Mouse (Mus musculus) hindbrain, embryonic 15.5 days (tissue): ENCODE data around the gene Srsf7. TPM values are rescaled to one million over a fixed set of nuclear protein-coding genes. Genes with fewer than 3 reads are reported as not detected.
"Not testable (repeated sequence)": the region's sequence is repeated elsewhere in the genome, so short reads cannot be mapped to it uniquely, and the experiment has no call there.

Source experiments
- ATAC-seq: fragments of 200-750 bp; cut with Nextera tagmentation; 2 replicates; pipeline ENCODE4 v1.8.0; 2017; ENCODE audit warnings: low read depth, moderate number of reproducible peaks, moderate TSS enrichment; ENCODE audit not compliant: low FRiP score
- H3K27ac ChIP-seq: fragments of 300-500 bp; sonication (generic); replicated peaks from 2 replicates; pipeline ENCODE4 v1.5.1; 2015; ENCODE audit warnings: mild to moderate bottlenecking, inconsistent platforms
- H3K27me3 ChIP-seq: fragments of 300-500 bp; sonication (generic); 2 replicates; pipeline ENCODE4 v1.6.1; 2015; ENCODE audit warnings: control low read depth, inconsistent platforms
- H3K36me3 ChIP-seq: fragments of 300-500 bp; sonication (generic); 2 replicates; pipeline ENCODE4 v1.6.1; 2015; ENCODE audit warnings: control low read depth, inconsistent platforms
- H3K4me1 ChIP-seq: fragments of 300-500 bp; sonication (generic); replicated peaks from 2 replicates; pipeline ENCODE4 v1.6.1; 2015; ENCODE audit warnings: control low read depth, inconsistent platforms
- H3K4me2 ChIP-seq: fragments of 300-500 bp; sonication (generic); 2 replicates; pipeline ENCODE4 v1.6.1; 2015; ENCODE audit warnings: moderate library complexity, mild to moderate bottlenecking, inconsistent platforms
- H3K4me3 ChIP-seq: fragments of 300-500 bp; sonication (generic); 2 replicates; pipeline ENCODE4 v1.5.1; 2015; ENCODE audit warnings: mild to moderate bottlenecking, inconsistent platforms
- H3K9ac ChIP-seq: fragments of 300-500 bp; sonication (generic); 2 replicates; pipeline ENCODE4 v1.6.1; 2015; ENCODE audit warnings: inconsistent platforms
- H3K9me3 ChIP-seq: fragments of 300-500 bp; sonication (generic); 2 replicates; pipeline ENCODE4 v1.6.1; 2016; ENCODE audit warnings: control low read depth, inconsistent platforms
- WGBS: fragments of 180-500 bp; shearing (Covaris S2); methylation state at CpG from one replicate; pipeline ENCODE4 v1.1.7; 2015; 5-methylcytosine and 5-hydroxymethylcytosine counted together
- polyA plus RNA-seq: library from polyadenylated mRNA; unstranded; fragments of >200 nt; fragmentation: Nextera tagmentation; extraction: Ambion mirVana; gene quantifications from 2 replicates; pipeline ENCODE4 v1.2.1, GENCODE M21; 2015

Srsf7 gene
- polyA plus RNA-seq, 1 experiment from 2014 or later: 372 TPM

DNA sequence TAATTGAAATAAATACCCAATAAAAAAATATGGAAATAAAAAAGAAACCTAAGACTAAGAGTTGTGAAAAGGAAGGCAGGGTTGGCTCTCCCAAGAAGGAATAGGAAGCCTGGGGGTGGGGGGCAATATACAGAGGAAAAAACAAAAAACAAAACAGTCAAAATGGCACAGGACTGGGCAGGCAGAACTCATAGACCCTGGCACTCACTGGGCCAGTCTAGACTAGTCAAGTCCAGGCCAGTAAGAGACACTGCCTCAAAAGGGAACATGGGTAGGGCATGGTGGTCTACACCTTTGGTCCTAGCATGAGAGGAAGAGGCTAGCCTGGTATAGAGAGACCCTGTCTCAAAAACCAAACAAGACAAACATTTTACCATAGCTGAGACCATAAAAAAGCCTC, 26.6 kb downstream of the Srsf7 start:
- Histone ChIP-seq H3K4me2 (no peak overlapping the region), H3K9ac (no peak overlapping the region), H3K9me3 (no peaks in the 10 kb centered on the region), H3K36me3 (no peaks in the 10 kb centered on the region), H3K4me1 (no peaks in the 10 kb centered on the region), H3K27ac (no peak overlapping the region), H3K27me3 (no peaks in the 10 kb centered on the region), H3K4me3 (no peak overlapping the region)
- peak; percentile 31; the same call in 1 of the 2 replicates for ATAC-seq

DNA sequence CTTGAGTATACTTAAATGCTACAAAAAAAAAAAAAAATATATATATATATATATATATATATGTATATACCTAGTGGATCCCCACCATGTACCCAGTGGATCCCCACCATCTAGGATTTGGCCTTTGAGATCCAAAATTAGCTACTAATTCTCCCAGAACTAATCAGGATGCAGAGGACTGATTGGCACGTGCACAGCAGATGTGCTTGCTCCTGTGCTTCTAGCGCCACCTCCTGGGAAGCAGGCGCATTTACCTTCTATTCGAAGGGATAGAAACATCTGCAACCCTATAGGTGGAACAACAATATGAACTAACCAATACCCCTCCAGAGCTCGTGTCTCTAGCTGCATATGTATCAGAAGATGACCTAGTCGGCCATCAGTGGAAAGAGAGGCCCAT, 27.1 kb downstream of the Srsf7 start:
- WGBS: 0% methylated on average over 6 of the region's 6 CpGs
- Histone ChIP-seq H3K27ac (no peak overlapping the region), H3K27me3 (no peaks in the 10 kb centered on the region), H3K4me2 (no peak overlapping the region), H3K9me3 (no peaks in the 10 kb centered on the region), H3K4me3 (no peak overlapping the region), H3K4me1 (no peaks in the 10 kb centered on the region), H3K36me3 (no peaks in the 10 kb centered on the region), H3K9ac (no peak overlapping the region)
- peak; percentile 91 for ATAC-seq

DNA sequence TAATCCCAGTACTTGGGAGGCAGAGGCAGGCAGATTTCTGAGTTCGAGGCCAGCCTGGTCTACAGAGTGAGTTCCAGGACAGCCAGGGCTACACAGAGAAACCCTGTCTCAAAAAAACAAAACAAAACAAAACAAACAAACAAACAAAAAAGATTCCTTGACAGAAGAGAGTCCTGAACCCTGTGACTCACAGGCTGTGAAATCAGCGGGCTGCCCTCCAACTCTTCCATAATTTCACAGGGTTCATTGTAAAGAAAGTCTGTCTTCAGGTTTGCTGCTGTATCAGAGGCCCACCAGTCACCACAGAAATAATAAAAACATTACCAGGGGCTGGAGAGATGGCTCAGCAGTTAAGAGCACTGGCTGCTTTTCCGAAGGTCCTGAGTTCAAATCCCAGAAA, 28.3 kb downstream of the Srsf7 start:
- not testable (repeated sequence) for H3K4me3 ChIP-seq, H3K4me1 ChIP-seq, H3K27ac ChIP-seq, ATAC-seq, H3K27me3 ChIP-seq, H3K9me3 ChIP-seq, H3K4me2 ChIP-seq, H3K36me3 ChIP-seq, H3K9ac ChIP-seq
- WGBS: 97% methylated on average over 3 of the region's 3 CpGs

DNA sequence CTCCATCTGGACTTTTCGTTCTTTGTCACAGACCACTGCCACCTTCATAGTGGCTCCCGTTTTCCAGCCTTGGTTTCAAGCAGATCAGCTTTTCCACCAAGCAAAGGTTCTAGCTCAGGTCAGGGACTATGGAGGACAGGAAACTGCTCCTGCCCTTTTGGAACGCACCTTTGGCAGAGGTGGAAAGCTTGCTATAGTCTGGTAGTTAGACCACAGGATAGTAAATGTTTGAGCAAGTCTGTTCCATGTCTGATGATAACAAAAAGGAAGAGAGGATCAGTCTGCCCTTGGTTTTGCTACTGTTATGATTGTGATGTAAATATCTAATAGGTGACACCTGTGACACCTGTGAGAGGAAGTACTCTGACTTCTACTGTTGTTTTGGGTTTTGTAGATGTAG, 31.1 kb downstream of the Srsf7 start:
- H3K36me3 ChIP-seq: no peaks in the 10 kb centered on the region
- no peak overlapping the region for H3K4me3 ChIP-seq
- H3K9me3 ChIP-seq: no peaks in the 10 kb centered on the region
- no peak overlapping the region for H3K27ac ChIP-seq
- WGBS: 91% methylated on average over 3 of the region's 3 CpGs
- no peak overlapping the region for H3K4me2 ChIP-seq
- no peaks in the 10 kb centered on the region for H3K4me1 ChIP-seq
- ATAC-seq: no peak
- no peak overlapping the region for H3K9ac ChIP-seq
- no peaks in the 10 kb centered on the region for H3K27me3 ChIP-seq

DNA sequence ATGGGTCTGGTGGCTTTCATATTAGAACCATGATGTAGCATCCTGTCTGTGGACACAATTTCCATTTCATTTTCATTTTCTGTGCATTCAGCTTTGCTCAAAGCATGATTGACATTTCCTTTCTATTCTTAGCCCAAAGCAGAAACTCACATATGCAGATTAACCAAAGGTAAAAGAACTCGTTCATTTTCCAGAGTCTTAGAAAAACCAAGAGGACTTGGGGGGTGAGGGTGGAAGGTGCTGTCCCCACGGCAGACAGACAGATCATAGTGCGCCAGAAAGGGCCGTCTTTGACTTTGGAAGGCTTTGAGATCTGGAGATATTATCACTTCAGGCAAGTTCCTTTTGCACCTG, 31.7 kb downstream of the Srsf7 start:
- H3K27ac ChIP-seq: no peak overlapping the region
- H3K4me2 ChIP-seq: no peak overlapping the region
- H3K4me3 ChIP-seq: no peak overlapping the region
- H3K27me3 ChIP-seq: no peaks in the 10 kb centered on the region
- H3K9me3 ChIP-seq: no peaks in the 10 kb centered on the region
- no peak overlapping the region for H3K9ac ChIP-seq
- no peak for ATAC-seq
- no peaks in the 10 kb centered on the region for H3K4me1 ChIP-seq
- 78% methylated on average over 4 of the region's 4 CpGs for WGBS
- no peaks in the 10 kb centered on the region for H3K36me3 ChIP-seq

DNA sequence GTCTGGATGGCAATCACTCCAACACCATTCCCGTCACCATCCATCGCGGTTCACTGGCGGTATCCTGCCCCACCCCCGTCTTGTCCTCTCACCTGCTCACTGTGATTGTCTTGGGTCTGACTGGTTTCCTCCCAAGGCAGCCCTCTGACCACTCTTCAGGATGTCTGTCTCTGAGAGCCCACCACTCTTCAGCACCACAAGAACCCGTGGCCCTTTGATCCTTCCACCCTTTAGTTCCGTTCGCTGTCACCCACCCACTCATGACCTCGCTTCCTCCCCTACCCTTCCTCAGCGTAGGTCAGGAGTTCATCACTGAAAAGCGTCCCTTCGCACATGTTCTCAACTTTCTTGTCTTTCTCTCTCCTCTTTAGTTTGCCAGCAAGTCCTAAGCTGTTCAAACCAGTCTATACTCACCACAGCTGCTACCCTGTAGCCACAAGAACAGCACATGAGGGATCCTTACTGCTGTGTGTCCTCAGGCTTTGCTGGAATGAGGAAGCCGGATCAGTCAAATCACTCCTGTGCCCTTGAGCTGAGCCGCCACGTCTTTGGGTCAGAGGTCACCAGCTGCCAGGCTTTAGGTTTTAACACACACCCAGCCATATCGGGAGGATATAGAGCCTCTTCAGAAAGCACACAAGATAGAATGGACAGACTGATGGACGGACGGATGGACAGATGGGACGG, 32.3 kb downstream of the Srsf7 start:
- 79% methylated on average over 19 of the region's 19 CpGs for WGBS
- H3K9me3 ChIP-seq: no peaks in the 10 kb centered on the region
- no peaks in the 10 kb centered on the region for H3K4me1 ChIP-seq
- H3K4me3 ChIP-seq: no peak overlapping the region
- no peak overlapping the region for H3K4me2 ChIP-seq
- no peaks in the 10 kb centered on the region for H3K36me3 ChIP-seq
- no peak overlapping the region for H3K27ac ChIP-seq
- ATAC-seq: no peak
- H3K27me3 ChIP-seq: no peaks in the 10 kb centered on the region
- H3K9ac ChIP-seq: no peak overlapping the region

DNA sequence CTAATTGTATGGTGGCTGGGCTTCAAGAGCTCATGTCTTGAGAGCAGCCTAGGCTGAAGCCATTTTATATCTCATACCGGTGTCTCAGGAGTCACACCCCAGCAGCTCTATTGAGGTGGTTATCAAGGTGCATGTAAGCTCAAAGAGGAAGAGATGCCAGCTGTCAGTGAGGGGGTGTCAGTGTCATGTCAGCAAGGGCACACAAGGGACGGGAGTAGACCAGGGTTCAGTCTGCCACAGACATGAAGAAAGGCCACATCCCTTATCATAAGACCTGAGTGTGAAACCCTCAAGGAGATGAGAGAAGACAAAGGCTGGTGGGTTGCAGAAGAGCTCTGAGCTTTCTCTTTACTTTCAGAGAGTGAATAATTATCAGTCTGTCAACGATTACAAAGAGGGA, 33.0 kb downstream of the Srsf7 start:
- Histone ChIP-seq H3K27ac (no peak overlapping the region), H3K27me3 (no peaks in the 10 kb centered on the region), H3K36me3 (no peaks in the 10 kb centered on the region), H3K9me3 (no peaks in the 10 kb centered on the region), H3K4me1 (peaks cover 1% of the 10 kb centered on the region), H3K9ac (no peak overlapping the region), H3K4me3 (no peak overlapping the region), H3K4me2 (no peak overlapping the region)
- ATAC-seq: no peak
- WGBS: 82% methylated on average over 3 of the region's 3 CpGs

DNA sequence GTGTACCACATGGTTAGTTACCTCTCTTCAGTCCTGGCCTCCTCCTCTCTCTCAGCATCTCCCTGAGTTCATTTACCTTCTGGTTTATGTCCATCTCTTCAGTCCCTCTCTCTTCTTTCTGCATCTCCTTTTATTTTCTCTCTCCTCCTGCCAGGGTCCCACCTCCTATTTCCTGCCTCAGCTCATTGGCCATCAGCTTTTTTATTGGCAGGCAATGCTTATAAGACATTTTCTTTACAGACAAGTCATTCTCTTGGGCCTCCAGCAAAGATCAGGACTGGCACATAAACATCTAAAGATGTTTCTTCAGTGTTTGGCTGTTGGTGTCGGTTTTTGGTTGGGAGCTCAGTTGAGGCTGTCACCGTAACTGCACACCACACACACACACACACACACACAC, 33.4 kb downstream of the Srsf7 start:
- no peak overlapping the region for H3K9ac ChIP-seq
- no peaks in the 10 kb centered on the region for H3K27me3 ChIP-seq
- no peak overlapping the region for H3K4me2 ChIP-seq
- no peaks in the 10 kb centered on the region for H3K9me3 ChIP-seq
- ATAC-seq: no peak
- peaks cover 6% of the 10 kb centered on the region for H3K4me1 ChIP-seq
- 98% methylated on average over 2 of the region's 2 CpGs for WGBS
- H3K4me3 ChIP-seq: no peak overlapping the region
- no peaks in the 10 kb centered on the region for H3K36me3 ChIP-seq
- H3K27ac ChIP-seq: no peak overlapping the region

DNA sequence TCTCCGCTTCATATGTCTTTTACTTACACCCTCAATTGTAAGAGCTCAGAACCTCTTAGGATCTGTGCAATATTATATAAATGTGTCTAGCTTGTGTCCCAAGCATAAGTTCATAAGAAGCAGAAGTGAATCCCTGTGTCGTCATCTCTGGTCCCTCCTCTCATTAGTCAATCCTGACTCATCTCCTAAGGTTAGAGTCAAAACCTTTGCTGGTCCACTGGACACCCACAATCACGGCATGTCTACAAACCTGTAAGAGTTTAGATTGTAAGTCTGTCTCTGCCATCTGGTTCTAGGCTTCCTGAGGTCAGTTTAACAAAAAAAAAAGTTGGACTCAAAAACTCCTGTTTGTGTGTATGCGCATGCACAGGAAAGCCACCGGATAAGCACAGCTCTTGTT, 34.3 kb downstream of the Srsf7 start:
- H3K27me3 ChIP-seq: no peaks in the 10 kb centered on the region
- no peak overlapping the region for H3K27ac ChIP-seq
- 89% methylated on average over 5 of the region's 5 CpGs for WGBS
- no peak overlapping the region for H3K4me2 ChIP-seq
- H3K4me1 ChIP-seq: peaks cover 15% of the 10 kb centered on the region
- H3K36me3 ChIP-seq: no peaks in the 10 kb centered on the region
- no peak overlapping the region for H3K9ac ChIP-seq
- H3K9me3 ChIP-seq: no peaks in the 10 kb centered on the region
- H3K4me3 ChIP-seq: no peak overlapping the region
- no peak for ATAC-seq

DNA sequence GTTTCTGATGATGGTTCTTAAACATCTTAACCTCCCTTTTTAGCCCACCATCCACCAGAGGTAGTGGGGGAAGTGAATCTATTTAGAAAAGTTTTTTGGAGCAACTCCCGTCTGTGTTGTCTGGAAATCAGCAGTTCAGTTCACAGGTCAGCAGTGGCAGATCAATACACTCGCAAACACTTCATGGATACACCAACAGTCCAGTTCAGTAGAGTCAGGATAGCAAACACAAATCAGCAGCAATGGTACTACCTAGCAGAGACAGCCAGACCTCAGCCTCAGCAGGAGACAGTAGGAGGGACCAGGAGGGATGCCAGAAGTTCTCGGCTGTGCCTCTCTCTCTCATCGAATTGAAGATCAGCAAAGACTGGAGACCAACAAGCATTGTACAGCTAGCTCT, 35.2 kb downstream of the Srsf7 start:
- no peaks in the 10 kb centered on the region for H3K27me3 ChIP-seq
- no peak overlapping the region for H3K9ac ChIP-seq
- H3K27ac ChIP-seq: no peak overlapping the region
- H3K4me3 ChIP-seq: no peak overlapping the region
- ATAC-seq: no peak
- no peaks in the 10 kb centered on the region for H3K9me3 ChIP-seq
- WGBS: 88% methylated on average over 4 of the region's 4 CpGs
- H3K4me2 ChIP-seq: no peak overlapping the region
- peaks cover 19% of the 10 kb centered on the region for H3K4me1 ChIP-seq
- no peaks in the 10 kb centered on the region for H3K36me3 ChIP-seq

DNA sequence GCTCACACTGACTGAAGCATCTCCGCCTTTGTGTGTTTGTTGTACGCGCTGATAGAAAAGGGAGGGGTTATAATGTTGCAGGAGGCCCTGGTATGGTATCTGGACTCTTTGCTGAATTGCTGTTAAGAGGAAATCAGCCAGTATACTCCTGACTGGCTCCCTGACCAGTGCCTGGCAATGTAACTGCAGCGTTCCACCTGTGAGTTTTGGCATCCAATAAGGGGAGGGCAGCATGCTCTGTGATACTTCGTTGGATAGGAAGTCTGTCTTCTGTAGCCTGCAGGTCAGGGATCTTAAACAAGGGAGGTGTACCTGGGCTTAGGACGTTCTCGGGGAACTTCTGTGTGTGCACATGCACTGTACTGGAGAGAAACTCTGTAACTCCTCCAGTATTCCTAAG, 36.2 kb downstream of the Srsf7 start:
- WGBS: 88% methylated on average over 7 of the region's 7 CpGs
- no peak overlapping the region for H3K9ac ChIP-seq
- ATAC-seq: no peak

DNA sequence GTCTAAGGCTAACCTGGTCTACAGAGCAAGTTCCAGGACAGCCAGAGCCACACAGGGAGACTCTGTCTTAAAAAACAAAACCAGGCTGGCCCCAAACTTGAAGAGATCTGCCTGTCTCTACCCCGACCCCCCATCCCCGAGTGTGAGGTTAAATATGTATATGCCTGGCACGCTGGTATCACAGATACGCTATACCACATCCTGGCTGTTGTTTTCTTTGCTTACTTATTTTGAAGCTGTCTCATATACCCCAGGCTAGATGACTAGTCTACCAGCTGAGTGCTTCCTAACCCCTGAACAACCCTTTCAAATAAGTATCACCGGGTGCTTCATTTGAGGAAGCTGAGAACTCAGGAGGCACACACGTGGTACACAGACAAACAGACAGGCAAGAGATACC, 37.3 kb downstream of the Srsf7 start:
- Histone ChIP-seq H3K36me3 (no peaks in the 10 kb centered on the region), H3K27ac (no peak overlapping the region), H3K27me3 (no peaks in the 10 kb centered on the region), H3K9me3 (no peaks in the 10 kb centered on the region), H3K4me1 (peaks cover 22% of the 10 kb centered on the region), H3K9ac (no peak overlapping the region), H3K4me3 (no peak overlapping the region), H3K4me2 (no peak overlapping the region)
- no peak for ATAC-seq
- 94% methylated on average over 6 of the region's 6 CpGs for WGBS

More for the DNA sequence above, 36.2 kb downstream of the Srsf7 start:
- Histone ChIP-seq H3K27me3 (no peaks in the 10 kb centered on the region), H3K27ac (no peak overlapping the region), H3K9me3 (no peaks in the 10 kb centered on the region), H3K4me2 (no peak overlapping the region), H3K4me1 (peaks cover 20% of the 10 kb centered on the region), H3K36me3 (no peaks in the 10 kb centered on the region), H3K4me3 (no peak overlapping the region)

DNA sequence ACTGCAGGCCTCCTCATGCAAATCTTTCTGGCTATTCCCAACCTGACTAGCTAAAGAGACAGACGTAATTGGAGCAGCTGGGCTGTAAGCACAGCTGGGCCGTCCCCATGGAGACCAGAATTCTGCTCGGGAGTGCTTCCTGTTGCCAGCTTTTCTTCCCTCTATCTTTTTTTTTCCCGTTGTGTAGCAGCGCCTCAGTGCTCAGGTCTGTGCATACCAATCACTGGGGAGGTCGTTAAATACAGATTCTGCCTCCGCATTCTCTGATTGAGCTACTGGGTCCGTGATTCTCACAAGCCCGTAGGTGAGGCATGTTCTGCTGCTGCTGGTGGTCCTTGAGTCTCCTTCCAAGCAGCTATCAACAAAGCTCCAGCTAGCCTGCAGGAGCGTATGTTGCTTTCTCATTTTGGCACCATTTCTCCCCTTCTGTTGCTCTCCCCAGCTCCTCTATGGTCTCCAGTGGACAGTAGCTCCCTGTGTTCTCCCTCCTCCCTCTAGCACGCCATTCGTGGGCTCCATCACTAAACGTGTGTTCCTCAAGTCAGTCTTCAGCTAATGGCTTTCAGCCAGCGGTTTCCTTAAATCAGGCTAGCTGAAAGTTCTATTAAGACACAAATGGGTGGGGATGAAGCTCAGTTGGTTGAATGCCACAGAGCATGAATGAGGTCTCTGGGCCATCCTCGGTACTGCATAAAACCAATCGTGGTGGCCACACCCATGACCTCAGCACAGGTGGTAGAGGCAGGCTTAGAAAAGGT, 38.5 kb downstream of the Srsf7 start:
- 14% methylated on average over 16 of the region's 16 CpGs for WGBS
- ATAC-seq: peak; percentile 84
- H3K27ac ChIP-seq: peak overlapping the region; percentile 77
- H3K9ac ChIP-seq: no peak overlapping the region
- no peaks in the 10 kb centered on the region for H3K9me3 ChIP-seq
- no peaks in the 10 kb centered on the region for H3K27me3 ChIP-seq
- peak overlapping the region; percentile 47 for H3K4me2 ChIP-seq
- peaks cover 22% of the 10 kb centered on the region for H3K4me1 ChIP-seq
- no peaks in the 10 kb centered on the region for H3K36me3 ChIP-seq
- peak overlapping the region; percentile 5; the same call in 1 of the 2 replicates for H3K4me3 ChIP-seq
